Mouse (Mus musculus): Measurements from ENCODE around the gene Cbl.

- TF ChIP-seq CTCF (IDR thresholded peaks at IDR 0.05; ENCODE audit: insufficient read depth, low read depth, low read length), result no peak
- TF ChIP-seq POLR2A (IDR thresholded peaks at IDR 0.05; ENCODE audit: insufficient read depth, low read depth, low read length), result no peak
Observed at GRCm38 (mm10) chr9:44237128-44237527, 3.3 kb upstream of the Cbl start.

Data from olfactory bulb, adult 2 months (tissue).